Mouse (Mus musculus) heart, postnatal 4 days (tissue): Measurements from ENCODE around the gene Camk1d. TPM values are rescaled to one million over a fixed set of nuclear protein-coding genes. Genes with fewer than 3 reads are reported as not detected.
"Not testable (repeated sequence)": the region's sequence is repeated elsewhere in the genome, so short reads cannot be mapped to it uniquely, and the experiment has no call there.

Experiments used
- DNase-seq: peaks from one replicate; pipeline ENCODE4 v3.0.0; 2021
- total RNA-seq, 2 experiments: library from RNA; stranded (reverse); gene quantifications; 2 replicates each; pipeline ENCODE4 v1.2.3; 2021

The Camk1d gene
- total RNA-seq, 2 experiments from 2014 or later, result 12.6 to 15.2 TPM

GRCm38 (mm10) chr2:5392470-5392869, 321.8 kb downstream of the Camk1d start:
- no peak for DNase-seq

- no peak for DNase-seq
Observed at GRCm38 (mm10) chr2:5388381-5388780, 325.9 kb downstream of the Camk1d start.

DNA sequence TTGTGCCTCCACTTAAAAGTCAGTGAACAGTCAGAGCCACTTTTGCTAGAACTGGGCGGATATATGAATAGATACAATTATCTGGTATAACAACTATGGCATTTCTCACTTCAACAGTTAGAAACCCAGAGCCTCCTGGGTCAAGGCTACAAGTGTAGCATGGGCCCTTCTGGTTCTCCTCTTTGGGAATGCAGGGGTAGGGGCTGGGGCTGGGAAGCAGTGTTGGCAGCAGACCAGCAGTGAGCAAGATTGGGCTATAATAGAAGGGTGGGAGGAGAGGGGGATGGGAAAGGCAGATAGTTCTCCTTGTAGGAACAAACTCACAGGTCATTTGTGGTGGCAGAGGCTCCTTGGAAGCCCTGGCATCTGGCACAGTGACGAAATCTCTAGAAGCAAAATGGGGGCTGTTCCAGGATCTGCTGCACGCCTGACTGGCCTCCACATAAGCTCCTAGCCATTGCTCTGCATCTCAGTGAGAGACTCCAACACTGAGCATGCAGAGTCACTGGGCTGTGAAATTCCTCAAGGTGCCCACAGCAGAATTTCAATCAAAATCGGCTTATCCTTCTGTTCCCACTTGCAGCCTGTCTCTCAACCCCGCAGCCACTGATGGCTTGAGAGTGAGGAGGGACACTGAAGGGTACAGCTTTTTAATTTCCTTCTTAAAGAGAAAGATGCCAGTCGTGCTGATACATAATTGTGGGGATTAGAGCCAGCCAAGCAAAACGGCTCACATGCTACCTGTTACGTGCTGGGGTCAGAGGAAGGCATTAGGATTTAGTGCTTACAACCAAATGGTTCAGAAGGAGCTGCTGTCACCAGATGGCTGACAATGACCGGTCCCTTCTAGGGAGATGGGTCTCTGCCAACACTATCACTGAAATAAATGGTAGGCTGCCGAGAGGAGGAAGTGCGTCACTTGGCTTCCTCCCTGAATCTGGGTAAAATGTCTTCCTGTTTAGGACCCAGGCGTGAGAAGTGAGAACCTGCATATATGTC, 332.3 kb downstream of the Camk1d start:
- peak; percentile 13 for DNase-seq

GRCm38 (mm10) chr2:5380973-5381372, 333.3 kb downstream of the Camk1d start:
- DNase-seq, result no peak

DNA sequence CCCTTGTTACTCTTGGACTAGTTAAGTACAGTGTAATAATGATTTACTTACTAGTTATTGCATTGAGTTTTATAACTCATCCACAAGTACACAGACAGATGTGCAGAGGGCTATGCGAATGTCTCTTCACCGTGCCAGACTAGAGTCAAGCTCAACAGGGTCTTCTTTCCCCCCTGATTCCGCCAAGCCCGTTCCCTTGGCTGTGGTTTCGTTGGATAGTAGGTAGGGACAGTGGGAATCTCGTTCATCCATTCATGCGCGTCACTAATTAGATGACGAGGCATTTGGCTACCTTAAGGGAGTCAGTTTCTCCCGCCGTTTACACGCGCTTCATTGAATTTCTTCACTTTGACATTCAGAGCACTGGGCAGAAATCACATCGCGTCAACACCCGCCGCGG, 335.4 kb downstream of the Camk1d start:
- not testable (repeated sequence) for DNase-seq

- no peak for DNase-seq
Observed at GRCm38 (mm10) chr2:5378066-5378672, 336.1 kb downstream of the Camk1d start.

DNA sequence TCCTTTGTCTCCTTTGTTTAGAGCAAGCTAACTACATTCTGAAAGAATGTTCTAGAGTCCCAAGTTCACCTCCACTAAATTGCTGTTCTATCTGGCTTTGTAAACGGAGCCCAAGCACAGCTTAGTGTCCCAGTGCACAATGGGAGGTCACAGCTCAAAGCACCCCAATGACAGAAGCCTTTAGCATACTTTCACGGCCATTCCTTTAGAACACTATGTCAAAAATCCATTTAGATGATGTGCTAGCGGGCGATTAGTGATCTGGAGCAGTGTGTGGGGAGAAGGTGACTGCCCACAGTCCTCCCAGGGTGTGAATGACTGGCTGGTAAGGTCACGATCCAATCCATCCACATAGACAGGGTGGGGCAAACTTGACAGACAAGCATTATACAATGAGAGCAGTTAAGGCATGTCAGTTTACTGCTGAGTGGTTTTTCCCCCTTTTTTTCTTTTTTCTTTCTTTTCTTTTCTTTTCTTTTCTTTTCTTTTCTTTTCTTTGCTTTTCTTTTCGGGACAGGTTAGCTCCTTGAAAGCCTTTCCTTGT, 341.4 kb downstream of the Camk1d start:
- no peak for DNase-seq

GRCm38 (mm10) chr2:5371316-5371715, 343.0 kb downstream of the Camk1d start:
- DNase-seq, result no peak

DNA sequence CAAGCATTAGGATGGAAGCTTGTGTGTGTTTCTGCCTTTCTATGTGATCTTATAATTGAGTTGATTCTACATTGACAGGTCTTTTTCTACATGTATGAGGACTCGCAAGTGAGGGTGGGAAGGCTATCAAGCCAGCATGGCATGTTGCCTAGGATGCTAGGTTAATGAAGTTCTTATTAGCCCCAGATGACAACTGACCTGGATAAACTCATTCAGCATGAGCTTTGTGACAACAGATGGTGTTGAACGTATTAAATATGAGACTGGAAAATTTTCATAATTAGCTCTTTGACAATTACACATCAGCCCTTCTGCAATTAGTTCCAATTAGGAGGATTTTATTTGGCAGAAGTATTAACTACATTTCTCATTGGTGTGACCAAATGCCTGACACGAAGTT, 343.7 kb downstream of the Camk1d start:
- no peak for DNase-seq

GRCm38 (mm10) chr2:5363836-5364235, 350.5 kb downstream of the Camk1d start:
- DNase-seq, result no peak

- no peak for DNase-seq
Observed at GRCm38 (mm10) chr2:5358049-5358448, 356.3 kb downstream of the Camk1d start.

- DNase-seq, result no peak
Observed at GRCm38 (mm10) chr2:5357056-5357455, 357.3 kb downstream of the Camk1d start.

- DNase-seq, result no peak
Observed at GRCm38 (mm10) chr2:5352821-5353522, 361.3 kb downstream of the Camk1d start.

- no peak for DNase-seq
Observed at GRCm38 (mm10) chr2:5345344-5345743, 369.0 kb downstream of the Camk1d start.

GRCm38 (mm10) chr2:5327533-5328250, 386.6 kb downstream of the Camk1d start:
- no peak for DNase-seq

DNA sequence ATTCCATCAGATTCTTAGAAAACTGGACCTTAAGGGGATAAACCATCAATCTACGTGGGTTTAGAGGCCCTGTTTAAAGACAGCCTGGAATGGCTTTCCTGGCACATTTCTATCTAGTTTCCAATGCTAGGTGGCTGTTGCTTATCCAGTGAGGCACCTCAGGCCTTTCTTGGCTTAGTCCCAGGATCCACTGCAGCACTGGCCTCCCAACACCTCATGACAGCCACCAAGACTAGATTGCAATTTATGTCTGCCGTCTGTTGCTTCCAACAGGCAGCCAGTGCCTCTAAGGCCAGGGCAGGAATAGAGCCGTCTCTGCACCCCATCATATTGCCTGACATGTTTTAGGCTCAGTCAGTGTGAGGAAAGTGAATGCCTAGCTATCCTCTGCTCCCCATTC, 389.5 kb downstream of the Camk1d start:
- peak; percentile 43 for DNase-seq

DNA sequence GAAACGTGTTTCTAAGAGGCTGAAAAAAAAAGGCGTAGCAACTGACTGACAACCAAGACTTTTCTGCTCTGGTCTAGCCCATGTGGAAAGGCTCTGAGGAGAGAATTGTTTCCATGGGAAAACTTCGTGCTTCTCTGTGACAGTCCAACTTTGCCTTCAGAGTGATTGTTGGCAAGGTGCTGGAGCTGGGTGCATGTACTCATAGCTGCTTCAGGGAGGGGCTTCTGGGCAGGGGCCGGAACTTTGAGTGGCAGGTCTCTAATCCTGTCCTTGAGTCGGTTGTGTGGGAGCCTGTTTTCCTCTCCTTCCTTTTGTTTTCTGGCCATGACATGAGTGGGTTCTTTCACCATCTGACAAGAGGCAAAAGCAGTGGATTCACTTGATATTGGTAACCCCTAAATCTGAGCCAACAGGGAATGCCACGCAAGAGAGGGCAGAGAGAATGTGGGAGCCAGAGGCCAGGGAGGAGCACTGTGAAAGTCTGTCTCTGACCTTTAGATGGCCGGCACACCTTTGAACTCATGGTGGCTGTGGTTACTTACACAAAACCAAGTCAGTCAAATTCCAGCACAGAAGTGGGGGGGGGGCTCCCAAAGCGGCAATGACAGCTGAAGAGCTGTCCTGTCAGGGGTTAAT, 392.5 kb downstream of the Camk1d start:
- DNase-seq, result no peak

GRCm38 (mm10) chr2:5319138-5319537, 395.2 kb downstream of the Camk1d start:
- DNase-seq, result no peak

- DNase-seq, result no peak
Observed at GRCm38 (mm10) chr2:5316763-5317162, 397.6 kb downstream of the Camk1d start.

- DNase-seq, result no peak
Observed at GRCm38 (mm10) chr2:5316217-5316616, 398.1 kb downstream of the Camk1d start.

DNA sequence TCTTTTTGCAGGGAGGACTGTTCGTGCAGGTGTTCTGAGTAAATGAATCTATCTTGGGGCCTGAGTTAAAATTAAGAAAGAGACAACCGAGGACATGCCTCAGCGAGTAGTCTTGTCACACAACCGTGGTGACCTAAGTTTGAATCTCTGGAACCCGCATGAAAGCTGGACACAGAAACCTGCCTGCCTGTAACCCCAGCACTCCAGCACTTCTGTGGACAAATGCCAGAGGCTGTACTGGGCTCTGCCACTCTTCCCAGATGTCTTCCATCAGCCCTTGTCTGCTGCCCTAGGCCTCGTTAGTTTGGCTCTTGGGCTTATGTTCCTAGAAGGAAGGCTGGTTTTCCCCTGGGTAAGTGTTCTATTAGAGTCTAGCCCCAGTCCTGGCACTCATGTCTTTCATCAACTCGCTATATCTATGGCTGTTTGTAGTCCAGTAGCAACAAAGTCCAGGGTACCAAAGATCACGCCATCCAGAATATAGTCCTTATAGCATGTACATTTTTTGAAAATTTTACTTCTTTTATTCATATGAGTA, 399.0 kb downstream of the Camk1d start:
- no peak for DNase-seq
